Mouse (Mus musculus) stomach, embryonic 16.5 days (tissue): ENCODE results near the gene U2af2. TPM values are rescaled to one million over a fixed set of nuclear protein-coding genes. Genes with fewer than 3 reads are reported as not detected.
"Not testable (repeated sequence)": the region's sequence is repeated elsewhere in the genome, so short reads cannot be mapped to it uniquely, and the experiment has no call there.

Experiments used
- ATAC-seq: fragments of 200-750 bp; cut with Nextera tagmentation; 2 replicates; pipeline ENCODE4 v1.8.0; 2017; ENCODE audit warnings: moderate number of reproducible peaks, moderate TSS enrichment; ENCODE audit not compliant: insufficient read depth, low FRiP score
- H3K27ac ChIP-seq: fragments of 300-500 bp; sonication (generic); 2 replicates; pipeline ENCODE4 v1.5.1; 2014; ENCODE audit warnings: low read length
- H3K27me3 ChIP-seq: fragments of 300-500 bp; sonication (generic); 2 replicates; pipeline ENCODE4 v1.6.1; 2014; ENCODE audit warnings: low read length, control low read depth, mixed read lengths; ENCODE audit not compliant: control insufficient read depth, insufficient read depth
- H3K36me3 ChIP-seq: fragments of 300-500 bp; sonication (generic); 2 replicates; pipeline ENCODE4 v1.6.1; 2014; ENCODE audit warnings: low read length; ENCODE audit not compliant: control insufficient read depth, insufficient read depth
- H3K4me1 ChIP-seq: fragments of 300-500 bp; sonication (generic); 2 replicates; pipeline ENCODE4 v1.6.1; 2014; ENCODE audit warnings: low read length, control low read depth, mixed read lengths; ENCODE audit not compliant: control insufficient read depth, insufficient read depth
- H3K4me2 ChIP-seq: fragments of 300-500 bp; sonication (generic); 2 replicates; pipeline ENCODE4 v1.6.1; 2014; ENCODE audit warnings: low read depth, low read length, mixed read lengths
- H3K4me3 ChIP-seq: fragments of 300-500 bp; sonication (generic); replicated peaks from 2 replicates; pipeline ENCODE4 v1.5.1; 2014; ENCODE audit warnings: mild to moderate bottlenecking, low read length
- H3K9ac ChIP-seq: fragments of 300-500 bp; sonication (generic); 2 replicates; pipeline ENCODE4 v1.6.1; 2014; ENCODE audit warnings: low read length
- H3K9me3 ChIP-seq: fragments of 300-500 bp; sonication (generic); replicated peaks from 2 replicates; pipeline ENCODE4 v1.6.1; 2016; ENCODE audit warnings: low read length, control low read depth; ENCODE audit not compliant: control insufficient read depth
- WGBS: fragments of 180-500 bp; shearing (Covaris S2); extraction: QIAGEN DNeasy Blood & Tissue Kit; methylation state at CpG from one replicate; pipeline ENCODE4 v1.1.7; 2014; 5-methylcytosine and 5-hydroxymethylcytosine counted together
- polyA plus RNA-seq: library from polyadenylated mRNA; unstranded; fragments of >200 nt; fragmentation: Nextera tagmentation; extraction: Ambion mirVana; gene quantifications from 2 replicates; pipeline ENCODE4 v1.2.1, GENCODE M21; 2015

The U2af2 gene
- polyA plus RNA-seq, 1 experiment from 2014 or later = 81.1 TPM

DNA sequence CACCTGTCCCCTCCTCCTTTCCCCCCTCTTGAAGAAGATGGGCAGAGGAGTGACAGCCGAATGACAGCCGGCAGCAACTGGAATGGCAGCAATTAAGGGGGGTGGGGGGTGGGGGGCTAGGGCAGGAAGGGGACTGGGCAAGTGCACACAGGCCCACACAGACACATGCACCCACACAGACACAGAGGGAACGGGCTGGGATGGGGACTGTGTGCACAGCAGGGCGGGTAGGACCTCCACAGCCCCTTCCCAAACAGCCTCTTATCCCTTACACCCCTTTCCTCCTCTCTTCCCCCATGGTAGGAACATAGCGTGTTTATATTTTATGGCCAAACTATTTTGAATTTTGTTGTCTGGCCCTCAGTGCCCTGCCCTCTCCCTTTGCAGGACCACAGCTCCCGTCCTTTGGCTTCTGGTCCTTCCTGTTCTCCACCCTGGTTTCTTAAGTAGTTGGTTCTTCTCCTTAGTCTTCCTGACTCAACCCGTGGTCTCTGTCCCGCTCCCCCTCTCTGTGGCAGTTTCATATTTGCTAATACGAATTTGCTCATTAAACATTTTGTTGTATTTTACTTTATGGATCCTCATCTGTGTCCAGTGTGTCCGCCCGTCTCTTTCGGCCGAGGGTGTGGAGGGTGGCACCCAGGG lies 17.5 kb downstream of the U2af2 start:
- not testable (repeated sequence) for ATAC-seq, H3K27me3 ChIP-seq, H3K9me3 ChIP-seq
- Histone ChIP-seq H3K9ac (peak overlapping the region; percentile 98), H3K4me3 (peak overlapping the region; percentile 100), H3K4me2 (peak overlapping the region; percentile 87), H3K4me1 (peaks cover 21% of the 10 kb centered on the region; the same call in 1 of the 2 replicates), H3K36me3 (peaks cover 26% of the 10 kb centered on the region), H3K27ac (peak overlapping the region; percentile 95)
- WGBS = 41% methylated on average over 10 of the region's 13 CpGs

DNA sequence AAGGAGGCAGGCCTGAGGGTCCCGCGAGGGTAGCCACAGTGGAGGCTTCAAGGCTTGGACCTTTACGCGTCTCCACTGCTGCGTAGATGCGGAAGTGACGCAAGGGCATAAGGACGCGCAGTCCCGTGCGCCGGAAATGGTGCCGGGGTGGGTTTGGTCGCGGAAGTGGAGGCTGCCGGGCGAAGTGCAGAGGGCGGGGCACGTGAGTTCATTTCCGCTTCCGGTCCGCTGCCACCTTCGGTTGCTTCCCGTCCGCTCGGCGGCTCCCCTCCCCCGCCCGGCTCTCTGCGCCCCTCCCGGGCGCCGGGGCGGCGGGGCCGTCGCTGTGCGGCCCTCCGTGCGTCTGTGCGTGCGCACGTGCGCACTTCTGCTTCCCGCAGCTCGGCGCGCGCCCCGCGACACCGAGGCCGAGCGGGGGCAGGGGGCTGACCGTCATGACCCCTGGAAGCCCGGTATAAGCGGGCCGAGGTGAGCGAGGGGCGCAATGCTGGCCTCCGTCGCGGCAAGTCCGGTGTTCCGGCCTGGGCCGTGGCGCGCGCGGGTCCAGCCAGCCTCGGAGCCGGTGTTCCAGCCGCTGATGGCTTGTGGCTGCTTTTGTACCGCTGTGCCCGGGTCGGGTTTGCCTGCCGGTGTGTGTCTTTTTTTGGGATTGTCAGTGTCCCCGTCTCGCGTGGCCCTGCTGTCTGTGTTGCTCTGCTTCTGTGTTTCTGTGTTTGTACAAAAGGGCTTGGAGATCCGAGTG lies 18.2 kb downstream of the U2af2 start, which contains the start of gene Epn1:
TSS of gene Epn1 (plus strand) at position 226 of the 742 bp plus-strand sequence.
- WGBS = under 1% methylated on average over 80 of the region's 81 CpGs
- H3K36me3 ChIP-seq = peaks cover 23% of the 10 kb centered on the region
- H3K4me1 ChIP-seq = peaks cover 21% of the 10 kb centered on the region; the same call in 1 of the 2 replicates
- H3K9ac ChIP-seq = peak within 1 kb of the TSS; percentile 98
- H3K4me3 ChIP-seq = peak within 1 kb of the TSS; percentile 100
- no peaks in the 10 kb centered on the region for H3K9me3 ChIP-seq
- H3K4me2 ChIP-seq = peak within 1 kb of the TSS; percentile 87
- H3K27me3 ChIP-seq = no peaks in the 10 kb centered on the region
- peak; percentile 97 for ATAC-seq
- H3K27ac ChIP-seq = peak within 1 kb of the TSS; percentile 95

DNA sequence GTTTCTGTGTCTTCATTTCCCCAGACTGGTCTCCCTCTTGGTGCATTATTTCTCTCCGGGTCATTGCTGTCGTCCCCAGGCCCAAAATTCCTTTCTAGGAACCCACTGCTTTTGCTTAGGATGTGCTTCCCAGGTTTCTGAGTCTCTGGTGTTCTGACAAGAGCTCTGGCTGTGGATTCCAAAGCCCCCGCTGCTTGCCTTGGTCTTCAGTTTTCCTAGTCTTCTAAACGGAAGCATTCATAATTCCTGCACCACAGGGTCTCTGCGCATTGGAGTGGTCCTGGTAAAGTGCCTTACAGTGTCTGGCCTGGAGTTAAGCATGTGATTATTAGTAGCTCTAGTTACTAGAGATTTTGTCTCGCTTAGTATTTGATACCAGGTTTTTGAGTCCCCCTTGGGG lies 18.9 kb downstream of the U2af2 start:
- H3K4me1 ChIP-seq = peaks cover 21% of the 10 kb centered on the region; the same call in 1 of the 2 replicates
- H3K36me3 ChIP-seq = peaks cover 23% of the 10 kb centered on the region
- peak overlapping the region; percentile 87 for H3K4me2 ChIP-seq
- 9% methylated on average over 6 of the region's 6 CpGs for WGBS
- H3K9me3 ChIP-seq = no peaks in the 10 kb centered on the region
- peak overlapping the region; percentile 100 for H3K4me3 ChIP-seq
- H3K27me3 ChIP-seq = no peaks in the 10 kb centered on the region
- H3K27ac ChIP-seq = peak overlapping the region; percentile 95
- no peak for ATAC-seq
- peak overlapping the region; percentile 98 for H3K9ac ChIP-seq

DNA sequence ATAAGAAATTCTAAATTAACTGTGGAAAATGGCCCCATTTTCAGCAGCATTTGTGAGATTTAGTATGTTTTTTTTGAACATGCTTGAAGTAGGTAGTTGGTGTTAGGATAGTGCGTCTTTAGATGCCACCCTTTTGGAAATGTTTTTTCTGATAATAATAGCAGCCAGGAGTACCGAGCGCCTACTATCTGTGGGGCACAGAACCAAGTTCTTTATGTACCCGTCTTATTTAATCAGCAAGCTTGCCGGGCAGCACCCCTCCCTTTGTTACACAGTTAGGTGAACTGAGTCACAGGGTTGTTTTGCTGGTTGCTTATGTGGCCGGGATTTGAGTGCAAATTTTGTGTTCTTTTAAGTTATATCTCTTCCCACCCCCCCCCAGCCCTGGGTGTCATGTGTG lies 19.3 kb downstream of the U2af2 start:
- peak overlapping the region; percentile 87 for H3K4me2 ChIP-seq
- no peaks in the 10 kb centered on the region for H3K27me3 ChIP-seq
- H3K36me3 ChIP-seq = peaks cover 19% of the 10 kb centered on the region
- peaks cover 21% of the 10 kb centered on the region; the same call in 1 of the 2 replicates for H3K4me1 ChIP-seq
- peak overlapping the region; percentile 98 for H3K9ac ChIP-seq
- peak overlapping the region; percentile 100 for H3K4me3 ChIP-seq
- WGBS = 55% methylated on average over 6 of the region's 6 CpGs
- H3K27ac ChIP-seq = peak overlapping the region; percentile 95; the same call in 1 of the 2 replicates
- no peak for ATAC-seq
- no peaks in the 10 kb centered on the region for H3K9me3 ChIP-seq

DNA sequence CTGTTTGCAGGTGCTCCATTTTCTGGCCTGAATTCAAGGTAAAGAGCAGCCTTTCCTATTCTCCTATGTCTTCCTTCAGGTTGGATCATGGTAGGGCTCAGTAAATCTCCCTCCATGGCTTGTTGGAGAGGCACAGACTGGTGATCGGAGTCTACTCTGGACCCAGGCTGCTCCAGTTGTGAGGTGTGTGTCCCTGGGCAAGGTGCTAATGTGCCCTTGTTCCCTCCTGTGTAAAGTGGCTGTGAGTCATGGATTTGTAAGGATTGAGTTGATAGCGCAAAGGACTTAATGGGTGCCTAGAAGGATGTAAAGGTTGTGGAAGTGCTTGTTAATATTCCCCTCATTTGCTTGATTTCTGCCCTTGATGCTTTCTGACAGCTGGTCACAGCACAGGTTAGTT lies 20.0 kb downstream of the U2af2 start:
- no peak overlapping the region for H3K9ac ChIP-seq
- H3K4me1 ChIP-seq = peaks cover 21% of the 10 kb centered on the region; the same call in 1 of the 2 replicates
- no peaks in the 10 kb centered on the region for H3K27me3 ChIP-seq
- WGBS = 90% methylated on average over 2 of the region's 2 CpGs
- peak overlapping the region; percentile 87 for H3K4me2 ChIP-seq
- no peak for ATAC-seq
- H3K4me3 ChIP-seq = peak overlapping the region; percentile 100
- H3K36me3 ChIP-seq = peaks cover 13% of the 10 kb centered on the region; the same call in 1 of the 2 replicates
- H3K27ac ChIP-seq = no peak overlapping the region
- no peaks in the 10 kb centered on the region for H3K9me3 ChIP-seq

DNA sequence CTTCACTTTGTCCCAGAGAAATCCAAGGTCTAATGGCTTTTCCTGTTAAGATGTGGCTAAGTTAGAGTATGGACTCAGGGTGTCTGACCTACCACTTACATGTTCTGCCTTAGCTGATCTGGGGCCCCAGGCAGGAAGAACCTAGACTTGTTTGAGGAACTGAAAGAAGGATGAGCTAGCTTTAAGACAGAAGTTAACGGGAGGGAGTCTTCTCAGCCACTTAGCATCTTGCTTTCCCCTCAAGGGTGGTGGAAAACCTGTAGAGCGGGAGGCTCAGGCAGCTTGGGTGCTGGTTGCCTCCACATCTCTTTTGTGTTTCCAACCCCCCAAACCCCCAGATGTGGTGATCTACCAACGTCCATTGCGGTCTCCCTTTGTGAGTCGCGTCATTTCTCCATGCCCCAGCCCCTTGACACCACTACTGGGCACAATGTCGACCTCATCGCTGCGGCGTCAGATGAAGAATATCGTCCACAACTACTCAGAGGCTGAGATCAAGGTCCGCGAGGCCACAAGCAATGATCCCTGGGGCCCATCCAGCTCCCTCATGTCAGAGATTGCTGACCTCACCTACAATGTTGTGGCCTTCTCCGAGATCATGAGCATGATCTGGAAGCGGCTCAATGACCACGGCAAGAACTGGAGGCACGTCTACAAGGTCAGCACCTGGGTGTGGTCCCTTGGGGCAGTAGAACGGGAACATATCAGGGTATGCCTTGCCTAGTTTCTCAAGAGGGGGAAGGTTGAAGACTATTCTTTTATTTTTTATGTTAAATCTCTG lies 21.6 kb downstream of the U2af2 start:
- H3K36me3 ChIP-seq = peaks cover 7% of the 10 kb centered on the region; the same call in 1 of the 2 replicates
- no peaks in the 10 kb centered on the region for H3K27me3 ChIP-seq
- no peak overlapping the region for H3K4me3 ChIP-seq
- H3K4me2 ChIP-seq = no peak overlapping the region
- peak overlapping the region; percentile 33; the same call in 1 of the 2 replicates for H3K27ac ChIP-seq
- H3K9ac ChIP-seq = no peak overlapping the region
- peaks cover 21% of the 10 kb centered on the region; the same call in 1 of the 2 replicates for H3K4me1 ChIP-seq
- ATAC-seq = no peak
- WGBS = 84% methylated on average over 18 of the region's 18 CpGs
- no peaks in the 10 kb centered on the region for H3K9me3 ChIP-seq

DNA sequence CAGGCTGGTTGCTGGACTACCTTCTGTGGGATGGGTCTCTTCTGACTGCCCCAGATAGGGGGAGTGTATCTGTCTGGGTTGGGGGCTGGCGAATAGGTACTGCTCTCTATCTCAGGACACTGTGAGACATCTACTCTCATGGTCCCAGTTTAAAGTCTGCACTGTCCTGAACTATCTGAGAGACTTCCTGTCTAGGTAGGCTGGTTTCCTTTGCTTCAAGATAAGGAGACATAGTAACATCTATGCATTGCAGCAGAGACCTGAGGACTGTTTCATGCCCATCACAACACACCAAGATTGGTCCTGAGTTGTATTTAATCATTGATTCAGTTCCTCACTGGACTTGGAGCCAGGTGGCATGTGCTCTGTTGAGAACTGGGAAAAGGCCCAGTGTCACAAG lies 23.6 kb downstream of the U2af2 start:
- H3K4me1 ChIP-seq = peaks cover 21% of the 10 kb centered on the region; the same call in 1 of the 2 replicates
- no peaks in the 10 kb centered on the region for H3K9me3 ChIP-seq
- 93% methylated on average over 1 of the region's 1 CpGs for WGBS
- no peak overlapping the region for H3K4me3 ChIP-seq
- H3K27me3 ChIP-seq = no peaks in the 10 kb centered on the region
- peaks cover 7% of the 10 kb centered on the region; the same call in 1 of the 2 replicates for H3K36me3 ChIP-seq
- no peak overlapping the region for H3K4me2 ChIP-seq
- no peak overlapping the region for H3K27ac ChIP-seq
- ATAC-seq = no peak
- H3K9ac ChIP-seq = no peak overlapping the region

DNA sequence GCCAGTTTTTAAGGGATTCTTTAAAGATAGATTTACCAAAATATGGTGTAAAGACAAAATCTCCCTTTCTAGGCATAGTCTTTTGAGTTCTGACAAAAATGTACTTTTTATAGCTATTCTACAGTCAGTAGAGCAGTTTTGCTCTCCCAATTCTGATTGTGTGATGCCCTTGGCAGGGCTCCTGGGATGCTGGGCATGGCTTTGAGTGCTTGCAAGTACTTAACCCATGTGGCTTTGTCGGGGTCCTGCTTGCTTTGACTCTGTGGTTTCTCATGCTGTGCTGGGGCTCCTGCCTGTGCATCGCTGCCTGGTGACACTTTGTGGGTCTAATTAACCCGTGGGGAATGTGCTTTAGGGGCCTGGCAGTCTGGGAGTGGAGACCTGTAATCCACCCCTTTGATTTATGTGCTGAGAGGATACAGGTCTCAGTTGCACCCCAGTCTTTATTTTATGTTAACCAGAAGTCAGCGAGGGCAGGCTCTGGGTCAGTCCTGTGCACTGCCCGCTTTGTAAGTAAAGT lies 25.0 kb downstream of the U2af2 start:
- Histone ChIP-seq H3K9ac (no peak overlapping the region), H3K4me2 (no peak overlapping the region), H3K27ac (no peak overlapping the region), H3K9me3 (no peaks in the 10 kb centered on the region), H3K4me1 (peaks cover 13% of the 10 kb centered on the region; the same call in 1 of the 2 replicates), H3K36me3 (peaks cover 7% of the 10 kb centered on the region; the same call in 1 of the 2 replicates), H3K27me3 (no peaks in the 10 kb centered on the region), H3K4me3 (no peak overlapping the region)
- 71% methylated on average over 5 of the region's 5 CpGs for WGBS
- ATAC-seq = no peak
